Mouse (Mus musculus): ENCODE data around the gene Asf1b. TPM values are rescaled to one million over a fixed set of nuclear protein-coding genes. Genes with fewer than 3 reads are reported as not detected.
"Not testable (repeated sequence)": the region's sequence is repeated elsewhere in the genome, so short reads cannot be mapped to it uniquely, and the experiment has no call there.

Gene Asf1b
- total RNA-seq, 2 experiments from 2014 or later: 14.9 to 17.2 TPM

GRCm38 (mm10) chr8:83955958-83956218 is 581 bp downstream of the Asf1b start:
- no peak for DNase-seq (ENCODE audit: low spot score in 2 of 2)

- no peak for DNase-seq (ENCODE audit: low spot score in 2 of 2)
Measured at GRCm38 (mm10) chr8:83956789-83957188, 1.5 kb downstream of the Asf1b start.

GRCm38 (mm10) chr8:83964015-83964765 is 8.9 kb downstream of the Asf1b start:
- no peak for DNase-seq (ENCODE audit: low spot score in 2 of 2)

DNA sequence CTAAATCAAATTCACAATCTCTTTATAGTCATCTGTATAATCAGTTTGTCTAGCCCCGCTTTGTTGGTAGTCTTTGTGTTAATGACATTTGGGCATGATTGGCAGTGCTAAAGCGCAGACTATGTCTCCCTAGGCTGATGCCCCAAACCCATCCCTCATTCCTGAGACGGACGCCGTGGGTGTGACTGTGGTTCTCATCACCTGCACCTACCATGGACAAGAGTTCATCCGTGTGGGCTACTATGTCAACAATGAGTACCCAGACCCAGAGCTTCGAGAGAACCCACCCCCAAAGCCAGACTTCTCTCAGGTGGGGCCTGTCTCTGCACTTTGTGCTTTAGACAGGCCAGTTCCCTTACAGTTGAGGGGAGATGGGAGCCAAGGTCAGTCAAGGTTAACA is 12.4 kb downstream of the Asf1b start:
- DNase-seq (ENCODE audit: low spot score in 2 of 2): no peak

GRCm38 (mm10) chr8:83971121-83971520 is 15.8 kb downstream of the Asf1b start:
- no peak for DNase-seq (ENCODE audit: low spot score in 2 of 2)

GRCm38 (mm10) chr8:83971661-83972060 is 16.4 kb downstream of the Asf1b start:
- DNase-seq (ENCODE audit: low spot score in 2 of 2): no peak

DNA sequence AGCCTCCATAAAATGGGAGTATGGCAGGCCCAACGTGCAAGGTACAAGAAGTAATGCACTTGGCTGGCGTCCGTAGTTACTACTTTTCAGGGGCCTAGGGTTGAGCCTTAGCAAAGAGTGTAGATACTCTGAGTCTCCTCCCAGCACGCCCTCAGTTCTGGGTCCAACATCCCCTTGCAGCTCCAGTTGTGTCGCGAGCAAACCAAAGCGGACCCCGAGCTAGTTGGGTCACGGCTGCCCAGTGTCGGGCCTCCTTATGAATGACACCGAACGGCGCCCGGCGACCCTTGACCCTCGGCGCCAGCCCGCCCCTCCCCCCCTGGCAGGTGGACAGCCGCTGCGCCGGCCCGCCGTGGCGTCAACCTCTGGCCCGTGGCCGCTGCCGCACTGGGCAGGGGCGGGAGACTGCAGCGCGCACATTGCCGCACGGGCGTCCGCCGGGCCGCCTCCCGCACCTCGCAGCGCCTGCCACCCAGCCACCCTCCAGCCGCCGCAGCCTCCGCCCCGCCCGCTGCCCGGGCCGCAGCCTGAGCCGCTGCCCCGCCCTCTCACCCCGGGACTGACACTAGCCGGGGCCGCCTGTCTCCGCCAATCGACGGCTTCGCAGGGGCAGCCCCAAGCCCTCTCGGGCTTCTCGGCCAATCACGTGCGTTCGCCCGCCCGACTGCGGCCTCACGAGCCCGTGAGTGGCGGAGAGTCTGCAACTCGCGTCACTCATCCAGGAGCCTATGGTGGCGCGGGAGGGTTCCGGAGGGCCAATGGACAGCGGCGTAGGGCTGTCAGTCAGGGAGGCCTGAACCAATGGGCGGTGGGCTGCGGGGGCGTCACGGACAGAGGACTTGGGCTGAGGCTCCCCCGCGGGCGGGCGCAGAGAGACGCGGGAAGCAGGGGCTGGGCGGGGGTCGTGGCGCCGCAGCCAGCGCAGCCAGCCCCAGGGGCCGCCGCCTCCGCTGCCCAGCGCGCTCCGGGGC is 17.1 kb downstream of the Asf1b start, which contains the start of gene Prkaca:
Gene Prkaca (plus strand): TSS at position 844 of the 971 bp plus-strand sequence.
- DNase-seq (ENCODE audit: low spot score in 2 of 2): peak; percentile 92 to 97

GRCm38 (mm10) chr8:83973161-83974031 is 18.1 kb downstream of the Asf1b start:
- peak in 1 of 2 experiments; percentile 50 for DNase-seq (ENCODE audit: low spot score in 2 of 2)

DNA sequence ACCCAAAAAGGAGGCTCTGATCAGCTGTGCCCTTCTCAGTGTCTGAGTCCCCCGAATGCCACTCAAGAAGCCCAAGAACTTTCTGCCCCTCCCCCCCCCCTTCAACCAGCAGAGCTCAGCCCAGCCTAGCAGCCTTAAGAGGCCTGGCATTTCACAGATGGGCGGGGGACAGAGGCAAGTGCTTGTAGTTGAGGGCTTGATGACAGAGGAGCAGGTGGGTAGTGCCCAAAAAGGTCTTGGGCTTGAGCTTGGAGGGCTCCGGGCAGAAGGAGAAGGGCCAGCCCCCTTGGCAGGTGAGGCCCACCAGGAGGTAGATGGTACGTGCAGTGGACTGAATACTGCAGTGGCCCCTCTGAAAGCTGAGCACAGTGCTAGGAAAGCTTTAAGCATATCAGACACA is 19.2 kb downstream of the Asf1b start:
- no peak for DNase-seq (ENCODE audit: low spot score in 2 of 2)

DNA sequence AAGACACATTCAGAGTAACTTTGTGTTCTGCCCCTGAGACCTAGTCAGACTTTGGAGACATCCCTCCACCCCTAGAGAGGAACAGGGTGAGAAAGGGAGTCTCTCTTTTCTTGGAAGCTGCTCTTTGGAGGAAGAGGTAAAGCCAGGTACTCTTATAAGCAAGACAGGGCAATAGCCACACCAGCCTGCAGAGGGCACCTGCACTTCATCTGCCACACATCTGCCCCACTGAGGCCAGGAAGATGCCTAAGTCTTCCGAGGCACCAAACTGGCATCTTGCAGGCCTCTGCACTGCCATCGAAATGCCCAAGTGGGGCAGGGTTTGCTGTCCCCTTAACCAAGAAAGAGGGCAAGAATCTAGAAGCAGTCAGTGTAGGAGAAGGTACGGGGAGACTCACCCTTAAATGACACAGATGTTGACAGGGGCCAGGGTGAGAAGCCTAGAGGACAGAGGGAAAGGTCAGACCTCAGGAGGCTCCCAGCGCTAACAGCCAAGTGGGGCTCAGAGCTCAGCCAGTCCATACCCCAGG is 20.9 kb downstream of the Asf1b start:
- DNase-seq (ENCODE audit: low spot score in 2 of 2): no peak

GRCm38 (mm10) chr8:83976779-83977350 is 21.6 kb downstream of the Asf1b start:
- no peak for DNase-seq (ENCODE audit: low spot score in 2 of 2)

- no peak for DNase-seq (ENCODE audit: low spot score in 2 of 2)
Measured at GRCm38 (mm10) chr8:83977646-83978045, 22.3 kb downstream of the Asf1b start.

DNA sequence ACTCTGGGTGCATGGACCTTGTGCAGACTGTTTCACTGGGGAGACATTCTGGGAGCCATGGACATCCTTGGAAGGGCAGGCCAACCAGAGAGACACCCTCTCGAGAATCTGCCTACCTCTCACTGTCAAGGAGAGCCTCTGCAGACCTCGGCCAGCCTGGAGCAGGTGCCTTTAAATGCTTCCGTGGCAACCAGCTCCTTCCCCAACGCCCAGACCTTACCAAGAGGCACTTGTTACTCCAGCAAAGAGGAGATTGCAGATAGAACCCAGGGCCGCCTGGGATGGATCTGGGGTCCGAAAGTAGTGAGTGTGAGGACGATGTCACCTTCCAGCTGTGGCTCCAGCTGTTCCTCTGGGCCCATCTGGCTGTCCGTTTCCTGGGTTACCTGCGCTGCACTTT is 22.9 kb downstream of the Asf1b start:
- DNase-seq (ENCODE audit: low spot score in 2 of 2): no peak

GRCm38 (mm10) chr8:83980250-83980649 is 24.9 kb downstream of the Asf1b start:
- DNase-seq (ENCODE audit: low spot score in 2 of 2): no peak

GRCm38 (mm10) chr8:83980845-83981244 is 25.5 kb downstream of the Asf1b start:
- no peak for DNase-seq (ENCODE audit: low spot score in 2 of 2)

DNA sequence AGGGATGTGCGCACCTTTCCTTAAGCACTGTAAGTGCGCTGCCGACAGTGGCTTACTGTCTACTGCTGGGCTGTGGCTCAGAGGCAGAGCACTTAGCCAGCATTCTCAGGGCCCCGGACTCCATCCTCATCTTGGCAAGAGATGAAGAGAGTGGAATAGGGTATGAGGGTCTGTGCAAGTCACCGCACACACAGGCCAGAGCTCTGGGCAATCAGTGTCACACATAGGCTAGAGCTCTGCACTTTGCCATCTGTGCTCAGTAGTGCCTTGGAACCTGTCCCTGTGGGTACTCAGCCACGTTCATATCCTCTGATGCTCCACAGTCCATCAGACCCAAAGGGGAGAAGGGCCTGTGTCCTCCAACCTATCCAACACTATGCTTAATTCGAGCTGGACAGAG is 26.2 kb downstream of the Asf1b start:
- DNase-seq (ENCODE audit: low spot score in 2 of 2): no peak

- DNase-seq (ENCODE audit: low spot score in 2 of 2): no peak
Measured at GRCm38 (mm10) chr8:83982449-83982848, 27.1 kb downstream of the Asf1b start.

GRCm38 (mm10) chr8:83983222-83983621 is 27.9 kb downstream of the Asf1b start:
- not testable (repeated sequence) for DNase-seq (ENCODE audit: low spot score in 2 of 2)

- DNase-seq (ENCODE audit: low spot score in 2 of 2): no peak
Measured at GRCm38 (mm10) chr8:83989243-83989642, 33.9 kb downstream of the Asf1b start.

DNA sequence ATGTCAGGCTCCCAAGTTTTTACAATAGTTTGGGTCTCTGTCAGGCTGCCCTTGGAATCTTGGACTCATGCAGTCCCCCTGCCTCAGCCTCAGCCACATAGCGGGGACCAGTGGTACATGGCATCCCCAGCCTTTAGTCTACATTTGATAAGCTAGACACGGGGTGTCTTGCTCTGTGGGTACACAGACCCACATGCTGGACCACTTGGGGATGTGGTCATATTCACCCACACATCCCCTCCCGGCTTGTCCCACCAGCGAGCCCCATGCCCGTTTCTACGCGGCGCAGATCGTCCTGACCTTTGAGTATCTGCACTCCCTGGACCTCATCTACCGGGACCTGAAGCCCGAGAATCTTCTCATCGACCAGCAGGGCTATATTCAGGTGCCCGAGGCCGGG is 34.9 kb downstream of the Asf1b start:
- no peak for DNase-seq (ENCODE audit: low spot score in 2 of 2)

- no peak for DNase-seq (ENCODE audit: low spot score in 2 of 2)
Measured at GRCm38 (mm10) chr8:83992488-83992887, 37.2 kb downstream of the Asf1b start.

Data from gastrocnemius, postnatal 4 days (tissue).